Mouse (Mus musculus) olfactory bulb, adult 2 months (tissue): ENCODE data around the gene Zfp277.

Source experiments
- CTCF ChIP-seq: fragments of 200-500 bp; IDR thresholded peaks from 2 replicates; pipeline ENCODE4 v1.5.1; 2012; ENCODE audit warnings: low read depth, mild to moderate bottlenecking, low read length, moderate library complexity; ENCODE audit not compliant: insufficient read depth
- POLR2A ChIP-seq: fragments of 200-500 bp; IDR thresholded peaks from 2 replicates; pipeline ENCODE4 v1.6.1; 2012; ENCODE audit warnings: mild to moderate bottlenecking, low read depth, low read length, moderate library complexity; ENCODE audit not compliant: insufficient read depth

DNA sequence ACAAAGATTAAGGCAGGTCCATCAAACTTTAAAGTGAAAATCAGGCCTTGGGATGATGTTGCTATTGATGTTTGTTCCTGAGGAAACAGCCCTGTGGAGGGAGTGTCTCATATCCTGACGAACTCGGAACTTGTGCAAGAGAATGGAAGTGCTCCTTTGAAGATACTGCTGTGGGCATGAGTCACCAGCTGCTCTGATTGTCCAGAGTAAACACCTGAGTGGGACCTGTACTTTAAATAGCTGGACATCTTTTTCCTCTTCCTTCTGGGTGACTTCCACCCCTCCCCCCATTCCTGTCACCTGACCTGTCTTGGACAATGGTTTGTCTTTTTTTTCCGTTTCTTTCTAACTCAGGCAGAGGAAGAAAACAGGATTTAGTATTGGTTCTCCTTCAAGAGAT lies 13.3 kb upstream of the Zfp277 start:
- TF ChIP-seq POLR2A (no peak), CTCF (no peak)
